Mouse (Mus musculus) cerebellum, postnatal 36 days (tissue): ENCODE measurements around the gene Rsph1.
A peak's percentile ranks its signal among the peaks of the same experiment; 100 is the strongest.
"Not testable (repeated sequence)": the region's sequence is repeated elsewhere in the genome, so short reads cannot be mapped to it uniquely, and the experiment has no call there.

Experiments
- DNase-seq, 2 experiments: peaks; one replicate each; pipeline ENCODE4 v3.0.0; 2021 to 2022; ENCODE audit warnings: mixed read lengths in 2 of 2

Gene Rsph1

GRCm38 (mm10) chr17:31275181-31275580, 2.0 kb downstream of the Rsph1 start:
- DNase-seq = no peak

GRCm38 (mm10) chr17:31273631-31274030, 3.6 kb downstream of the Rsph1 start:
- DNase-seq = no peak

GRCm38 (mm10) chr17:31272416-31273165, 4.6 kb downstream of the Rsph1 start:
- DNase-seq = no peak

GRCm38 (mm10) chr17:31271136-31271851, 5.9 kb downstream of the Rsph1 start:
- DNase-seq = no peak

- DNase-seq = not testable (repeated sequence)
Observed at GRCm38 (mm10) chr17:31270736-31271135, 6.4 kb downstream of the Rsph1 start.

DNA sequence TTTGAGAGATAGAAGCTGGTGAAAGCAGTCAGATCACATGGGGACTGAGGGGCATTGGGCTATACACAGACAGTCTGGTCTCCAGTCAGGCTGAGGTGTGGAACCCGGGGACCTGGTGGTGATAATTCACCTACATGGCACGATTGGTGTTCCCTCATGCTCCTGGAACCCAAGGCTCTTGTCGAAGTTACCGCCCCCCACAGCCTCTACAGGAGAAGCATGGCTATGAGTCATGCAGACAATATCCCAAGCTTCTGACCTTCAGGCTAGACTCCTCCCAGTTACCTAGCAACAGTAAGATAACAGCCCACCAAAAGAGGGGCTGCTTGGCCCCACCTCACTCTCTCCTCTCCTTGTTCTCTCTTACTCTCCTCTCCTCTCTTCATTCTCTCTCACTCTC, 6.9 kb downstream of the Rsph1 start:
- DNase-seq = no peak

DNA sequence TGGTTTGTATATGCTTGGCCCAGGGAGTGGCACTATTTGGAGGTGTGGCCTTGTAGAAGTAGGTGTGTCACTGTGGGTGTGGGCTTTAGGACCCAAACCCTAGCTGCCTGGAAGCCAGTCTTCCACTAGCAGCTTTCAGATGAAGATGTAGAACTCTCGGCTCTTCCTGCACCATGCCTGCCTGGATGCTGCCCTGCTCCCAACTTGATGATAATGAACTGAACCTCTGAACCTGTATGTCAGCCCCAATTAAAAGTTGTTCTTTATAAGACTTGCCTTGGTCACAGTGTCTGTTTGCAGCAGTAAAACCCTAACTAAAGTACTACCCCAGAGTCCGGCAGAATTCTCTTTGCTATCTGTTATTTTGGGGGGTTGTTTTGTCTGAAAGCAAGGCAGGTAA, 7.4 kb downstream of the Rsph1 start:
- no peak for DNase-seq

DNA sequence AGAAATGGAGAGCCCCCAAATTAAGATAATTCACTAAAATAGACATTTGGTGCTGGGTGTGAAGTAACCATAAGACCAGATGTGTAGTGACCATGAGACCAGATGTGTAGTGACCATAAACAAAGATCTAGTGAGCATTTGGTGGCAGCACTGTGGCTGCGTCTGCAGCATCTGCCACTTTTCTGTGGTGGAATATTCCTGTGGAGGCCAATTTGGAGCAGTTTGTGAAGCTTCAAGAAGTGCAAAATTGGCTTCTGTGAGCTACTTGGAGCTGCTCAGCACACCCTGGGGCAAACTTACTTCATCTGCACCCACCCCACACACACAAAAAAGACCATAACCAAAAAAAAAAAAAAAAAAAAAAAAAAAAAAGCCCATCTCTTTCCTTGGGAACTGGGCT, 9.2 kb downstream of the Rsph1 start:
- no peak for DNase-seq

DNA sequence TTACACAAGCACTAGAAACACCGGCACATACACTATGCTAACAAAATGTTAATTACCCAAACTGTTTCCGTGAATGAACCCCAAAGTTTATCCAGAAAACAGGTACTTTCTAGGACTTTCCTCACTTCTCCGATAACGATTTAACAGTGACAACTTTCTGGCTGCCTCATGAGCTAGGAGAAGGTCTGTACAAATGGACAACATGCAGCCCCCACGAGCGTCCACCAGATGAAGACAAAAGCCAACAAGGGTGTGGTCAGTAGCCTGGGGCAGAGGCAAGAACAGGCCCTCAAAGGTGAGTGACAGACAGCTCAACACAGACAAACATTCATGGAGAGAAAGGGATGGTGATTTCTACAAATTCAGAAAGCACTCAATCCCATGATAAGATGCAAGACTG, 9.6 kb downstream of the Rsph1 start:
- DNase-seq = no peak

DNA sequence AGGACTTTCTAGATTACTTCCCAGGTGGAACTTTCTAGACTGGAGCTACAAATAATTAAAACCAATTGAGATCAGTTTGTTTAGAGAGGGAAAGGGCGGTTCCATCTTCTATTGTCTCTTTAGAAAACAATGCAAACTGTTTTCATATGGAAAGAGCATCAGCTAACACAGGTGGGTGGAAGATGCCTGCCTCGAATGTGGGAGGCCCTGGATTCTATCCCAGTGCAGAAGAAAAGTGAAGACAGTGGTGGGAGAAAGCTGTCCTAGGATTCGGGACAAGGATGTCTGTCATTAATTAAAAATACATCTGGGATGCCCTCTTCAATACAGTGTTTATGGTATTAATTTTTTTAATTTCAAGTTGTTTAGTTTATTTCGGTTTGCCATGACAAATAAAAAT, 10.0 kb downstream of the Rsph1 start:
- no peak for DNase-seq

GRCm38 (mm10) chr17:31266321-31266950, 10.7 kb downstream of the Rsph1 start:
- DNase-seq = no peak

GRCm38 (mm10) chr17:31265831-31266230, 11.4 kb downstream of the Rsph1 start:
- DNase-seq = no peak

- DNase-seq = no peak
Observed at GRCm38 (mm10) chr17:31265171-31265572, 12.0 kb downstream of the Rsph1 start.

- no peak for DNase-seq
Observed at GRCm38 (mm10) chr17:31264372-31264771, 12.8 kb downstream of the Rsph1 start.

- no peak for DNase-seq
Observed at GRCm38 (mm10) chr17:31263770-31264169, 13.4 kb downstream of the Rsph1 start.

- DNase-seq = no peak
Observed at GRCm38 (mm10) chr17:31262715-31263114, 14.5 kb downstream of the Rsph1 start.

DNA sequence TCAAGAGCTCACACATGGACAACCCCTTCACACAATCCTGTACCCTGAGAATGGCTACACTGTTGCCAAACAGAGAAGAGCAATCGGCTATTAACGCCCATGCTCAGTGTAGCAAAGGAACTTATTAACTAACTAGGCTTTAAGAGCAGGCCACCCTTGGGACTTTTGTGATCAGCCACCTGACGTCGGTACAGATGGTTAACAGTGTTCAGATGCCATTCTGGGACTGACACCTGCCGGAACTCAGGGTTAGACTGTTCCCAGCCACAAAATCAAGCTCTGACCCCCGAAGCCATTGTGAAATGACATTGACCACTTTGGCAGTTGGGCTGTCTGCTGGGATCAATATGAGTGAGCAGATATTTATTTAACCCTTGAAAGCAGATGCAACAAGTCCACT, 15.8 kb downstream of the Rsph1 start:
- no peak for DNase-seq

DNA sequence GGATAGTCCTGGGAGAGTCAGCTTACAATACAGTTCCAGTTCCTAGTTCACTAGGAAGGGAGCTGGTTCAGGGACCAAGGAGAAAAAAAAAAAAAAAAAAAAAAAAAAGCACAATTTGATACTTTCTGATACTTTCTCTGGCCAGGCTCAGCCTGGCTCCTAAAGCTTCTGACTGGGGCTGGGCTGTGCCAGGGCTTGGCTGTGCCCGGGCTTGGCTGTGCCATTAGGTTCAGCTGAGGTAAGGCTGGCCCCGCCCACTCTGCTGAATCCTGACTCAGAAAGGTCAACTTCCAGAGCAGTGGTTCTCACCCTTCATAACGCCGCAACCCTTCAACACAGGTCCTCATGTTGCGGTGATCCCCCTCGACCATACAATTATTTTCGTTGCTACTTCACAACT, 16.8 kb downstream of the Rsph1 start:
- DNase-seq = peak in 1 of 2 experiments; percentile 29

DNA sequence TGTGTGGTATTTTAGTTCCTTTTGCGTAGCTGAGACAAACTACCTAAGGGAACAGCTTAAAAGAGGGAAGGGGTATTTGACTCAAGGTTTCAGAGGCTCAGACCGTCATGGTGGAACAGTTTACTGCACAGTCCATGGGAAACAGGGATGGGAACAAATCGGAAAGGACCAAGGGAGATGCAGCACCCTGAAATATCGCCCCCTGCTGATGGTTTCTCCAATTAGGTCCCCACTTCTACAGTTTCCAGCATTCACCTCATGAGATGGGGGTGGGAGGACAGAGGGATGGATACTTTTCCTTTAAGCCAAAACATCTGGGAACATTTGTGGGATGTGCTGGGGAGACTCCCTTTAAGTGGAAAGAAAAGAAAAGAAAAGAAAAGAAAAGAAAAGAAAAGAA, 17.4 kb downstream of the Rsph1 start:
- no peak for DNase-seq

DNA sequence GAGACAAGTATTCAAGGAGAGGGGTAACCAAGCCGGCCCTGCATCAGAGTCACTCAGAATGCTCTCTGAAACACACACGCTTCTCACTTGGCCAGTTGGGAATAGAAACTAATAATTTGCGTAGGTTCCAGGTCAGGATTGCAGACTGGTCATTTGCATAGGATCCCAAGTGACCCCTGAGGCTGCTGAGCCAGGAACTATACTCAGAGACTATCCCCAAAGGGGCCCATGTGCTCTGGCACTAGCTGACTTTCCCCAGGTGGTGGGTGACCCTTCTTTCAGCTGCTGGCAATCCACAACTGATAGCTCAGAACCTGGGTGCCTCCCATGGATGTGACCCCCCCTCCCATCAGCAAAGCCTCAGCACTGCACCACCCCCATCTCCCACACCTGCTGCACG, 18.0 kb downstream of the Rsph1 start:
- DNase-seq = no peak

DNA sequence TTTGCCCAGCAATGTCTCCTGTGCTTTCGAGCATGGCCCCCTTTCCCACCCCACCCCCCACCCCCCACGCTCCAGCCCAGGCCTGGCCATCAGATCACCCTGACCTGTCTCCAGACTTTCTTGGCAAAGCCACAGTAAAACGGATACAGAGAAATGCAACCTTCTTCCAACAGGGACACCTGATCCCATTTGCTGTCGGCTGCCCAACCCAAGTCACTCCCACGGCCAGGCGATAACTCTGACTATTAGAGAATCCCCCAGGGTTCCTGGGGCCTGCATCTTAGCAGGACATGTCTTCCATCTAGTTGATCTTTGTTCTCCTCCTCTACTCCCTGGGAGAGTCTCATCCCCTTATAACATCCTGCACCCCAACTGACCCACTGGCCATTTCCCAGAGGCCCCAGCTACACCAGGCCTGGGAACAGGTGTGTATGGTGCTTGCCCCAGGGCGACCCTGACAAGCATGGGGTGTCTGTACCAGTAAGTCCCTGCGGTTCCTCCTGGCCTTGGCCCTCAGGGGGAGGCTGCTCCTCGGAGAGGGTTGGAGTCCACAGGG, 18.8 kb downstream of the Rsph1 start:
- DNase-seq = no peak

GRCm38 (mm10) chr17:31257898-31258297, 19.3 kb downstream of the Rsph1 start:
- no peak for DNase-seq

DNA sequence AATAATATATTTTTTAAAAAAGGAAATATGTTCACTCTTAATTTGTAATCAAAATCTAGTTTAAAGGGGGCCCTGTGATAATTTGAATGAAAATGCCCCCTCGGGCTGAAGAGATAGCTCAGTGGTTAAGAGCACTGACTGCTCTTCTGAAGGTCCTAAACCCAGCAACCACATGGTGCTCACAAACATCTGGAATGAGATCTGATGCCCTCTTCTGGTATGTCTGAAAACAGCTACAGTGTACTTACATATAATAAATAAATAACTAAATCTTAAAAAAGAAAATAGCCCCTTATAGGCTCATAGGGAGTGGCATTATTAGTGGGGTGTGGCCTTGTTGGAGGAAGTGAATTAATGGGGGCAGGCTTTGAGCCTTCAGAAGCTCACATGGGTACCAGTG, 20.0 kb downstream of the Rsph1 start:
- no peak for DNase-seq

DNA sequence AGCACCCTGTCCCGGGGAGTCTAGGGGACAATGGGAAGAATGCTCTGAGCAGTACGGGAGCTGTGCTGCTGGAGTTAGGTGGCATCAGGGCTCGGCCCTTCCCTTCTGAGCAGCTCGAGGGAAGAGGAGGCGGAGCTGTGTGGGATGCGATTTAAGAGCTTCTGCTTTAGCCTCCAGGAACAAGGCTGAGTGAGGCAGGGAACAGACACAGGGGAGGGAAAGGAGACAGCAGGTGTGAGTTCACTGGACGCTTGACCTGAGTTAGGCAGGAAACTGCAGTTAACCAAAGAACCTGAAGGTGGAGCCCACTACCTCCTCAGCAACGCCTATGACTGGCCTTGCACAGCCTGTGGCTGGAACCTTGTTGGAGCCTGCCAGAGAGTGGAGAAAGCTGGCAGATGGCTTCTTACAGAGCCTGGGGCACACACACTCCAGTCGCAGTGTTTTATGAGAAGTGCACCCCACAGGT, 22.7 kb downstream of the Rsph1 start:
- DNase-seq = peak; percentile 91 to 96
